Mouse (Mus musculus) kidney, adult 2 months (tissue): ENCODE data around the gene Olfr1158.

ENCODE experiments used
- CTCF ChIP-seq: fragments of 200-500 bp; conservative IDR thresholded peaks from 2 replicates; pipeline ENCODE4 v1.5.1; 2011; ENCODE audit warnings: low read depth, mild to moderate bottlenecking, control low read depth, low read length, moderate library complexity, mixed read lengths; ENCODE audit not compliant: insufficient read depth, insufficient read length
- POLR2A ChIP-seq: fragments of 200-500 bp; IDR thresholded peaks from one replicate; pipeline ENCODE4 v1.6.1; 2011; ENCODE audit warnings: low read depth, low read length, control low read depth

GRCm38 (mm10) chr2:87989813-87990212 lies at the start of gene Olfr1158:
- TF ChIP-seq POLR2A (no peak), CTCF (no peak)
